Mouse (Mus musculus): ENCODE measurements around the gene Car9. TPM values are rescaled to one million over a fixed set of nuclear protein-coding genes. Genes with fewer than 3 reads are reported as not detected.

The Car9 gene
- polyA plus RNA-seq (2014; fragmentation: Nextera tagmentation; extraction: Ambion mirVana) = 0.65 and 1.1 TPM in 2 replicates

DNA sequence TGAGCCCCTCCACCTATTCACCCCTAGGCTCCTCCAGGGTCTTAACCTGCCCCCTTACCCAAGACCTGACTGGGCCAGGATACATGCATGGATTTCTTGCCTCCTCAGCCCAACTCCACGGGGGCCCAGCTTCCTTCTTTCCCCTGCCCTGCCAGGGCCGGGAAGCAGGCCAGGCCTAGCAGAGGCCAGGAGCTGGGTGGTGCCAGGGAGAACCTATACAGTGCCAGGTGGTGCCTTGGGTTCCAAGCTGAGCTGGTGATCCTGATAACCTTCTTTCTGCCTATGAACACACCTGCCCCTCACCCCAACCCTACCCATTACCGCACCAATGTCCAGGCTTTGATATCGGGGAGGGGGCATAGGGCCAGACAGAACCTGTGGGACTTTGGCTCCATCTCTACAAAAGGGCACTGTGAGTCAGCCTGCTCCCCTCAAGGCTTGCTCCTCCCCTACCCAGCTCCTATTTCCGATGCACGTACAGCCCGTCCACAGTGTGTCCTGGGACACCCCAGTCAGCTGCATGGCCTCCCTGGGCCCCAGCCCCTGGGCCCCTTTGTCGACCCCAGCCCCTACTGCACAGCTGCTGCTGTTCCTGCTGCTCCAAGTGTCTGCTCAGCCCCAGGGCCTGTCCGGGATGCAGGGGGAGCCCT, at the start of gene Car9:
TSS of gene Car9 (plus strand) at position 431 of the 650 bp plus-strand sequence.
- DNase-seq (ENCODE audit: low spot score) = no peak
- H3K36me3 ChIP-seq (ENCODE audit: control insufficient read depth, insufficient read depth, low read length) = no peaks in the 10 kb centered on the region
- H3K4me1 ChIP-seq (ENCODE audit: control insufficient read depth, insufficient read depth, low read length) = no peaks in the 10 kb centered on the region
- H3K9me3 ChIP-seq (ENCODE audit: control insufficient read depth, low read length) = no peaks in the 10 kb centered on the region
- H3K27me3 ChIP-seq (ENCODE audit: control insufficient read depth, insufficient read depth, low read length) = 0 out of 2 replicates have a peak, but pooled peaks cover 3% of the 10 kb centered on the region
- WGBS = 55% methylated on average over 9 of the region's 9 CpGs
- no peak within 1 kb of the TSS for H3K4me3 ChIP-seq (ENCODE audit: low read depth, low read length)
- H3K27ac ChIP-seq (replicated peaks; ENCODE audit: low read depth, low read length) = no peak within 1 kb of the TSS
- ATAC-seq (ENCODE audit: insufficient number of reproducible peaks, low FRiP score, low TSS enrichment, low read depth) = 0 out of 2 replicates have a peak, but pooled peaks have one; percentile 35
- H3K9ac ChIP-seq (ENCODE audit: low read length) = no peak within 1 kb of the TSS
- H3K4me2 ChIP-seq (ENCODE audit: low read depth, severe bottlenecking) = no peak within 1 kb of the TSS

GRCm38 (mm10) chr4:43457124-43457523, 49.6 kb upstream of the Car9 start:
- H3K9ac ChIP-seq (ENCODE audit: low read length) = no peak overlapping the region
- H3K36me3 ChIP-seq (ENCODE audit: control insufficient read depth, insufficient read depth, low read length) = no peaks in the 10 kb centered on the region
- peaks cover 30% of the 10 kb centered on the region for H3K27me3 ChIP-seq (ENCODE audit: control insufficient read depth, insufficient read depth, low read length)
- H3K9me3 ChIP-seq (ENCODE audit: control insufficient read depth, low read length) = no peaks in the 10 kb centered on the region
- no peak for ATAC-seq (ENCODE audit: insufficient number of reproducible peaks, low FRiP score, low TSS enrichment, low read depth)
- H3K4me2 ChIP-seq (ENCODE audit: low read depth, severe bottlenecking) = no peak overlapping the region
- H3K4me1 ChIP-seq (ENCODE audit: control insufficient read depth, insufficient read depth, low read length) = no peaks in the 10 kb centered on the region
- 21% methylated on average over 8 of the region's 8 CpGs for WGBS
- no peak overlapping the region for H3K4me3 ChIP-seq (ENCODE audit: low read depth, low read length)
- no peak overlapping the region for H3K27ac ChIP-seq (replicated peaks; ENCODE audit: low read depth, low read length)
- no peak for DNase-seq (ENCODE audit: low spot score)

GRCm38 (mm10) chr4:43463102-43463501, 43.7 kb upstream of the Car9 start:
- no peaks in the 10 kb centered on the region for H3K27me3 ChIP-seq (ENCODE audit: control insufficient read depth, insufficient read depth, low read length)
- no peak overlapping the region for H3K4me2 ChIP-seq (ENCODE audit: low read depth, severe bottlenecking)
- no peak overlapping the region for H3K9ac ChIP-seq (ENCODE audit: low read length)
- H3K4me1 ChIP-seq (ENCODE audit: control insufficient read depth, insufficient read depth, low read length) = no peaks in the 10 kb centered on the region
- 92% methylated on average over 5 of the region's 5 CpGs for WGBS
- no peak for DNase-seq (ENCODE audit: low spot score)
- no peak overlapping the region for H3K27ac ChIP-seq (replicated peaks; ENCODE audit: low read depth, low read length)
- H3K4me3 ChIP-seq (ENCODE audit: low read depth, low read length) = no peak overlapping the region
- no peaks in the 10 kb centered on the region for H3K9me3 ChIP-seq (ENCODE audit: control insufficient read depth, low read length)
- ATAC-seq (ENCODE audit: insufficient number of reproducible peaks, low FRiP score, low TSS enrichment, low read depth) = no peak
- H3K36me3 ChIP-seq (ENCODE audit: control insufficient read depth, insufficient read depth, low read length) = no peaks in the 10 kb centered on the region

DNA sequence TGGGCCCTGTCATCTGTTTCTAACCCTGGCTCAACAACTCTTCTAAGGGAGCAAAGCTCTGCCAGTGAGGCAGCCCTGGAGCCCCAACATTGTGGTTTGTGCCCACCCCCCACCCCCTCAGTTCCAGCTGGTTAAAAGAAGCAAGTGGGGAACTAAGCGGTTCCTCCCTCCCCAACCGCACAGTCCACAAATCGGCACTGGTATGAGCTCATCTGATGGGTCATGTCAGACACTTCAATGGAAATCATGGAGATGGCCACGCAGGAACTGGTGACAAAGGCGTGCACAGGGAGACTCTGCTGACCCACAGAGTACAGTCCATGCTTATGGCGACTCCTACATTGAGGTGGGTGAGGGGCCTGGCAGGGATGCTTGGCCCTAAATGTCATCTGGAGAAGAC, 40.8 kb upstream of the Car9 start:
- no peak overlapping the region for H3K27ac ChIP-seq (replicated peaks; ENCODE audit: low read depth, low read length)
- no peaks in the 10 kb centered on the region for H3K36me3 ChIP-seq (ENCODE audit: control insufficient read depth, insufficient read depth, low read length)
- H3K9me3 ChIP-seq (ENCODE audit: control insufficient read depth, low read length) = no peaks in the 10 kb centered on the region
- no peaks in the 10 kb centered on the region for H3K4me1 ChIP-seq (ENCODE audit: control insufficient read depth, insufficient read depth, low read length)
- WGBS = 89% methylated on average over 6 of the region's 6 CpGs
- ATAC-seq (ENCODE audit: insufficient number of reproducible peaks, low FRiP score, low TSS enrichment, low read depth) (no peak), DNase-seq (ENCODE audit: low spot score) (no peak)
- no peaks in the 10 kb centered on the region for H3K27me3 ChIP-seq (ENCODE audit: control insufficient read depth, insufficient read depth, low read length)
- no peak overlapping the region for H3K4me3 ChIP-seq (ENCODE audit: low read depth, low read length)
- no peak overlapping the region for H3K9ac ChIP-seq (ENCODE audit: low read length)
- no peak overlapping the region for H3K4me2 ChIP-seq (ENCODE audit: low read depth, severe bottlenecking)

DNA sequence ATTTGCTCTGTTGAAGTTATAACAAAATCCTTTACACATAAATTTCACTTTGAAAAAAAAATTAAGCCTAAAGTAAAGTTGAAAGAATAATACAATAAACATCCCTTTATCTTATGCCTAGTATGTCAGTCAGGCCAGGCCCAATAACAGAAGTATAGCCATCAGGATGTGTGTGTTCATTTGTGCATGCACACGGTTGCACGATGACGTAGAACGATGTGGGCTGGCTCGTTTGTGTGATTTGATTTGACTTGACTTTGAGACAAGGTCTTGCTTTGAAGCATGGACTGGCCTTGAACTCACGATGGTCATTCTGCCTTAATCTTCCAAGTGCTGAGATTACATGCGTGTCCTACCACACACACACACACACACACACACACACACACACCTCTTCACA, 39.9 kb upstream of the Car9 start:
- WGBS = 87% methylated on average over 7 of the region's 7 CpGs
- H3K9ac ChIP-seq (ENCODE audit: low read length) = no peak overlapping the region
- H3K4me1 ChIP-seq (ENCODE audit: control insufficient read depth, insufficient read depth, low read length) = no peaks in the 10 kb centered on the region
- H3K27me3 ChIP-seq (ENCODE audit: control insufficient read depth, insufficient read depth, low read length) = no peaks in the 10 kb centered on the region
- no peaks in the 10 kb centered on the region for H3K36me3 ChIP-seq (ENCODE audit: control insufficient read depth, insufficient read depth, low read length)
- DNase-seq (ENCODE audit: low spot score) (no peak), ATAC-seq (ENCODE audit: insufficient number of reproducible peaks, low FRiP score, low TSS enrichment, low read depth) (no peak)
- no peak overlapping the region for H3K4me3 ChIP-seq (ENCODE audit: low read depth, low read length)
- no peak overlapping the region for H3K4me2 ChIP-seq (ENCODE audit: low read depth, severe bottlenecking)
- no peak overlapping the region for H3K27ac ChIP-seq (replicated peaks; ENCODE audit: low read depth, low read length)
- H3K9me3 ChIP-seq (ENCODE audit: control insufficient read depth, low read length) = no peaks in the 10 kb centered on the region

DNA sequence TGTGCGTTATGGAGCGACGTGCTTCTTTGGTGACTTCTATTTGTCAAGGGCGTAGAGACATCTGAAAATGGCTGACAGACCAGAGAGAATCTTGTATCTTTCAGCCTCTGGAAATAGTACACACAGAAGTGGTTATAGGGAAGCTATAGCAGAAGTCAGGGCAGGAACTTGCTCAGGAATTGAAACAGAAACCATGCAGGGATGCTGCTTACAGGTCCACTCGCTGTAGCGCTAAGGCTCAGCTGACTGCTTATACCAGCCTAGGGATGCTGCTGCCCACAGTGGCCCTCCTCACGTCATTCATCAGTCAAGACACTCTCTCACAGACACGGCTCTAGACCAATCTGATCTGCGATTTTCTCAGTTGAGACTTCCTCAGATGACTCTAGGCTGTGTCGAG, 36.5 kb upstream of the Car9 start:
- no peaks in the 10 kb centered on the region for H3K4me1 ChIP-seq (ENCODE audit: control insufficient read depth, insufficient read depth, low read length)
- WGBS = 94% methylated on average over 10 of the region's 10 CpGs
- no peak overlapping the region for H3K4me2 ChIP-seq (ENCODE audit: low read depth, severe bottlenecking)
- no peak for DNase-seq (ENCODE audit: low spot score)
- H3K27ac ChIP-seq (replicated peaks; ENCODE audit: low read depth, low read length) = no peak overlapping the region
- H3K4me3 ChIP-seq (ENCODE audit: low read depth, low read length) = no peak overlapping the region
- ATAC-seq (ENCODE audit: insufficient number of reproducible peaks, low FRiP score, low TSS enrichment, low read depth) = no peak
- H3K9ac ChIP-seq (ENCODE audit: low read length) = no peak overlapping the region
- no peaks in the 10 kb centered on the region for H3K36me3 ChIP-seq (ENCODE audit: control insufficient read depth, insufficient read depth, low read length)
- no peaks in the 10 kb centered on the region for H3K9me3 ChIP-seq (ENCODE audit: control insufficient read depth, low read length)
- H3K27me3 ChIP-seq (ENCODE audit: control insufficient read depth, insufficient read depth, low read length) = no peaks in the 10 kb centered on the region

DNA sequence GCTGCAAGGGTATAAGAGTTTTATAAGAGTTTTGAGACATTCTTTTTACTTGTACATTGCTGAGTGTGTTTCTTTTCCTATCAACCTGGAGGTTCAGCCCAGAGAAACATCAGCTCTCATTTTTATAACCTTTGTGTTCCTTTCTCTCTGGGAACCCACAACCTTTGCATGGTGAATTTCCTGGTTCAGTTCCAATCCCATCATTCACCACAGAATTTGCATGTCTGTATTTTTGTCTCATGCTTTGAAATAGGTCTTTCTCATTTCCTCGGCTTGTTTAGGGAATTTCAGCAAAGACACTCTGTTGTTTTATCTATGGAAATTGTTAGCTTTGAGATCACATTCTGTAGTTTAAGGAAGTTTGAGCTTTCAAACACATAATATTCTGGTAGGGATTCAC, 33.1 kb upstream of the Car9 start:
- WGBS = 84% methylated on average over 1 of the region's 1 CpGs
- Histone ChIP-seq H3K36me3 (ENCODE audit: control insufficient read depth, insufficient read depth, low read length) (no peaks in the 10 kb centered on the region), H3K4me2 (ENCODE audit: low read depth, severe bottlenecking) (no peak overlapping the region), H3K4me3 (ENCODE audit: low read depth, low read length) (no peak overlapping the region), H3K27ac (replicated peaks; ENCODE audit: low read depth, low read length) (no peak overlapping the region), H3K9ac (ENCODE audit: low read length) (no peak overlapping the region), H3K9me3 (ENCODE audit: control insufficient read depth, low read length) (no peaks in the 10 kb centered on the region), H3K4me1 (ENCODE audit: control insufficient read depth, insufficient read depth, low read length) (no peaks in the 10 kb centered on the region), H3K27me3 (ENCODE audit: control insufficient read depth, insufficient read depth, low read length) (no peaks in the 10 kb centered on the region)
- ATAC-seq (ENCODE audit: insufficient number of reproducible peaks, low FRiP score, low TSS enrichment, low read depth) = no peak
- no peak for DNase-seq (ENCODE audit: low spot score)

DNA sequence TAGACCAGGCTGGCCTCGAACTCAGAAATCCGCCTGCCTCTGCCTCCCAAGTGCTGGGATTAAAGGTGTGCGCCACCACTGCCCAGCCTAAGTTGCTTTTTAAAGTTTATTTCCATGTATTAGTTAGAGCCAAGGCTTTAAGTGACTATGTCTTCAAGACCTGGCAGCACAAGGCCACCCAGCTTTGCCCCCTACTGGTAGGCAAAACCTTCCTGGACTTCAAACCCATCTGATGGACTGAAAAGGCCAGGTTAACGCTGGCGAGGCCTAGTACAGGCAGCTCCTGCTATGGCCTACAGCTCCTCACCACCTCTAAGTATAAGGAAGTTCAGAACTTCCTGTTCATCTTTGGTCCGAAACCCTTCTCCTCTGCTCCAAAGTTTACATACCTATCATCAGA, 30.2 kb upstream of the Car9 start:
- ATAC-seq (ENCODE audit: insufficient number of reproducible peaks, low FRiP score, low TSS enrichment, low read depth) (no peak), DNase-seq (ENCODE audit: low spot score) (no peak)
- Histone ChIP-seq H3K9ac (ENCODE audit: low read length) (no peak overlapping the region), H3K9me3 (ENCODE audit: control insufficient read depth, low read length) (no peaks in the 10 kb centered on the region), H3K4me1 (ENCODE audit: control insufficient read depth, insufficient read depth, low read length) (no peaks in the 10 kb centered on the region), H3K4me2 (ENCODE audit: low read depth, severe bottlenecking) (no peak overlapping the region), H3K27me3 (ENCODE audit: control insufficient read depth, insufficient read depth, low read length) (no peaks in the 10 kb centered on the region), H3K36me3 (ENCODE audit: control insufficient read depth, insufficient read depth, low read length) (no peaks in the 10 kb centered on the region), H3K4me3 (ENCODE audit: low read depth, low read length) (no peak overlapping the region), H3K27ac (replicated peaks; ENCODE audit: low read depth, low read length) (no peak overlapping the region)
- 87% methylated on average over 6 of the region's 6 CpGs for WGBS
